Mouse (Mus musculus) olfactory bulb, adult 2 months (tissue): ENCODE results near the gene Csrnp3. TPM values are rescaled to one million over a fixed set of nuclear protein-coding genes. Genes with fewer than 3 reads are reported as not detected.

Experiments
- H3K27ac ChIP-seq: fragments of 200-500 bp; 2 replicates; pipeline ENCODE4 v1.5.1; 2012; ENCODE audit warnings: low read depth, low read length; ENCODE audit not compliant: insufficient read depth
- H3K4me1 ChIP-seq: fragments of 200-500 bp; 2 replicates; pipeline ENCODE4 v1.6.1; 2012; ENCODE audit warnings: low read length; ENCODE audit not compliant: control insufficient read depth, insufficient read depth
- H3K4me3 ChIP-seq: fragments of 200-500 bp; 2 replicates; pipeline ENCODE4 v1.5.1; 2012; ENCODE audit warnings: mild to moderate bottlenecking, low read depth, low read length, moderate library complexity; ENCODE audit not compliant: insufficient read depth
- CTCF ChIP-seq: fragments of 200-500 bp; IDR thresholded peaks from 2 replicates; pipeline ENCODE4 v1.5.1; 2012; ENCODE audit warnings: low read depth, mild to moderate bottlenecking, low read length, moderate library complexity; ENCODE audit not compliant: insufficient read depth
- POLR2A ChIP-seq: fragments of 200-500 bp; IDR thresholded peaks from 2 replicates; pipeline ENCODE4 v1.6.1; 2012; ENCODE audit warnings: mild to moderate bottlenecking, low read depth, low read length, moderate library complexity; ENCODE audit not compliant: insufficient read depth
- WGBS: fragments of 180-500 bp; shearing (Covaris S2); methylation state at CpG from one replicate; pipeline ENCODE4 v1.1.7; 2018; 5-methylcytosine and 5-hydroxymethylcytosine counted together
- polyA plus RNA-seq: library from polyadenylated mRNA; stranded (reverse); fragments of >200 nt; gene quantifications from 2 replicates; pipeline ENCODE4 v1.2.4, GENCODE M21; 2012; ENCODE audit warnings: low replicate concordance; ENCODE audit not compliant: missing spikeins, insufficient read depth, insufficient read length

Gene Csrnp3
- polyA plus RNA-seq, 1 experiment: not detected

DNA sequence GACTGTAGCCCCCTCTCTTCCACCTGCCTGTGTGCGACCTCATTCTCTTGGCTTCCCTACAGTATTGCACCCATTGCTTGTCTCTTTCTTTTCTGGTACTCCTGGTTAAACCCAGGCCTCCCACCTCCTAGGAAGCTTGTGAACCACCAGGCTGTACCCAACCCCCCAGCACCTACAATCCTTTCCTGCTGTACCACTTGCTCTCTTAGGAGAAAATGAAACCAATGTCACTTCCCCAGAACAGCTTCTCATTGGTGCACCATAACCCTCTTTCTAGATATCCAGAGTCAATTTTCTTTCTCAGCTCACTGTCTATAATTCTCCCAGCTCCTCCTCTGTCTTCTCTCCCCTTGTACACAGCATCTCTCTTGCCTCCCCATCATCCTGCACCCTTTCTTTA is 110.2 kb downstream of the Csrnp3 start:
- Histone ChIP-seq H3K27ac (no peak overlapping the region), H3K4me1 (peaks cover 7% of the 10 kb centered on the region; the same call in 1 of the 2 replicates), H3K4me3 (no peak overlapping the region)
- 85% methylated on average over 1 of the region's 1 CpGs for WGBS
- TF ChIP-seq CTCF (no peak), POLR2A (no peak)

DNA sequence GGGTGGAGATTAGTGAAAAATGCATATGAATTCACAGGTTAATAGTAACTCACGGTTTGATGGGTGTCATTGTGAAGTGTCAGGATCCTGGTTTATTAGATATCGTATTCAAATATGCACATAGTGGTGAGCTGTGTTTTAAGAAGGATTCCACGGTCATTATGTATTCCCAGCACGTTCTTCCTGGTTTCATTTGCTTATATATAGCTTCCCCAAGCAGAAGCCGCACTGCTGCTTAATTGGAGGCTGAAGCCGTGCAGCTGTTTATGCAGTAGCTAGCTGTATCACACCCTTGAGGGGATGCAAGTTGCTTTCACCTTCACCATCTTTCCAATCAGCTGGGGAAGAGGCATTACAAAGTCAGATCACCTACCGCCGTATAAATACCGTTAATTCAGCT is 111.2 kb downstream of the Csrnp3 start:
- 41% methylated on average over 9 of the region's 9 CpGs for WGBS
- Histone ChIP-seq H3K4me3 (no peak overlapping the region), H3K27ac (0 out of 2 replicates have a peak overlapping the region, but pooled peaks have one; percentile 48), H3K4me1 (peaks cover 7% of the 10 kb centered on the region; the same call in 1 of the 2 replicates)
- TF ChIP-seq POLR2A: no peak
- no peak for TF ChIP-seq CTCF

DNA sequence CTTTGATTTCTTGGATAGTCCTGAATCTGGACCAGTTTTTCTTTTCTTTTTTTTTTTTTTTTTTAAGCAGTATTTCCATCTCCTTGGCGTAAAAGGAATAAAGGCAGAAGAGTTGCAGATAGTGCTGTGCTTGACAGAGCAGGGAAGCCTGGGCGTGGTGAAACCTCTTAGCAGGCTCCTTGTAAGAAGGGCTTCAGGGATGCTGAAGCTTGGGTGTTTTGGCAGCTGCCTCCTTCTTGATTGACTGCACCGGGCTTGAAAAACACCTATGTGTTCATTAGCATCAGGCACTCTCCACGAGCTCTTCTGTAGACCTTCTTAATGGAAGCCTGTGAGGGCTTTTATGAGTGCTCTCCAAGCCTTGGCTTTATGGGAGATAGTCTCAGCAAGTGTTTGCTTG is 117.9 kb downstream of the Csrnp3 start:
- Histone ChIP-seq H3K4me3 (no peak overlapping the region), H3K27ac (no peak overlapping the region), H3K4me1 (no peaks in the 10 kb centered on the region; the same call in 1 of the 2 replicates)
- TF ChIP-seq POLR2A (no peak), CTCF (no peak)
- WGBS: 63% methylated on average over 4 of the region's 4 CpGs

DNA sequence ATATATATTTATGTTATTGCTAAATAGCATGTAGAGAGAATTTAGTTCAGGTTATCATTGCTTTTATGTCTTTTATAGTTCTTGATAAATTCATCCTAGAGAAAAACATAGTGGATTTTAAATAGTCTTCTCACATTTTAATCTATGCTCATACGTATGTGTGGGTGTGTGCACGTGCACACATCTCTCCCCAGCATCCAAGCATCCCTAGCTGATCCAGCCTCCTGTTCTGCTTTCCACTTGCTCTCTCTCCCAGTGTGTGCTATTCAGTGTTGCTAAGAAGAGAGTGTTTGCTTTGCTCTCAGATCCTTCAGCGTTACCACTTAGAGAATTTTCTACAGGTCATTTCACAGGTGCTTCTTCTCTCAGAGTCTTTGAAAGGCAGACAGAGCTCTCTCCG is 123.2 kb downstream of the Csrnp3 start:
- TF ChIP-seq CTCF: no peak
- TF ChIP-seq POLR2A: no peak
- H3K27ac ChIP-seq: no peak overlapping the region
- H3K4me3 ChIP-seq: no peak overlapping the region
- no peaks in the 10 kb centered on the region for H3K4me1 ChIP-seq
- 56% methylated on average over 4 of the region's 4 CpGs for WGBS

DNA sequence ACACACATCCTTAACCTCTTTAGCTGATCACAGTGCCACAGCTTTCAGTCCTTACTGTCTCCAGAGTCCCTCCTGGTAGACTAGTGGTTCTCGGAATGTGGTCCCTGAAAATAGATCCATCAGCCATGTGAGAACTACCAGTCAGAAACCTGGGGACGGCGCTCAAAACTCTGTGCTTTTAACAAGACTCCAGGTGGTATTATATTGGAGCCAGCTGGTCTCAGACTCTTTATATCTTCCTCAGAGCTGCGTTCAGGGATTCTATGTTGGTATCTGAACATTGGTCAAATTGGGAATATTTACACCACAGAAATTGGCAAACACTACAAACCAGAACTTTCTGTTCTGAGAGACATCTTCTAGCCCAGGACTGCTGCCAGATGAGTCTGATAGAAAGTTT is 128.3 kb downstream of the Csrnp3 start:
- H3K4me3 ChIP-seq: no peak overlapping the region
- H3K4me1 ChIP-seq: no peaks in the 10 kb centered on the region
- no peak overlapping the region for H3K27ac ChIP-seq
- TF ChIP-seq POLR2A: no peak
- no peak for TF ChIP-seq CTCF
- 94% methylated on average over 4 of the region's 4 CpGs for WGBS

DNA sequence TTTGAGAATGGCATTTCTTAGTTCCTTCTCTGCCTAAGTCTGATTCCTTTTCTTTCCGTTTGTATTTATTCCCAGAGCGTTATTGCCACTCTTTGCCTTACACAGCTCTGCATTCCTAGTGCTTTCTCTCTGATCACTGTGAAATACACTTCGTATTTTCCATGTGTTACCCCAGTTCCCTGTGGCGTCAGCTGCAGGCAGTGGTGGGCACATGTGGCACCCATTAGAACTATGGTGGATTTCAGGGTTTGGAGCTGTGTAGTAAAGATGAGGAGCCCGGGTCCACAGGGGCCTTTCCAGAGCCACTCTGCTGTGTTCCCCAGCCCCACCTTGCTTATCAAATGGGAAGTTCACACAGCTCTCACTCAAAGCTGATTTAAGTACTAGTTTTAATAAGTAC is 129.8 kb downstream of the Csrnp3 start:
- no peak overlapping the region for H3K27ac ChIP-seq
- peaks cover 6% of the 10 kb centered on the region for H3K4me1 ChIP-seq
- H3K4me3 ChIP-seq: no peak overlapping the region
- 67% methylated on average over 5 of the region's 5 CpGs for WGBS
- no peak for TF ChIP-seq POLR2A
- TF ChIP-seq CTCF: no peak

DNA sequence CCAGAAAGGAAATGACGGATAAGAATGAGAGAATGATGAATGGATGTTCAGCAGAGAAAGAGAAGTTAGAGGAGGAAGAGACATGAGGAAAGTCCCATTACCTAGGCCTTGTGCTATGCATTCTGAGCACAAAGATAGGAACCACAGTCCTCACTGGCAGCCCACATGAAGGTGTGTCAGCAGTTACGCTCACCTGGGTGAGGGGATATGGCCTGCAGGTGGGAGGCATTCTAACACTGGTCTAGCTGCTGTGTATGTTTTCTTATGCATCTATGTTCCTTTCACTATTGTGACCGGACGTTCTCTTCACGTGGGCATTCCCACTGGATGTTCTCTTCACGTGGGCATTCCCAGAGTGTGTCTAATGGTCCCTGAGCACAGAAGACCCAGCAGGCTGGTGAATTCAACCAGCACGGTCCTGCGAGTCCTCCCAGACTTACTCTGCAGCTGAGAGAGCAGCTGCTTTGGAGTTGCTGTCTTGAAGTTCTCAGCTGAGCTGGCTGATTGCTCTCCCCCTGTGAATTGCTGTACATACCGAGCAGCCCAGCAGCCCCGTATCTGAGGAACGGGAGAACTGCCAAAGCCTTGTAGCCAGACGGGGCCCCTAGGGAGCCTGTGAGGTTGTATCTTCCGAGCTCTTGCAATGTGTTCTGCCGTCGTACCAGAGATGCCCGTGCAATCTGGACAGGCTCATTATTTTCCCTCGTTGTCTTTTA is 133.9 kb downstream of the Csrnp3 start:
- 34% methylated on average over 17 of the region's 17 CpGs for WGBS
- Histone ChIP-seq H3K27ac (no peak overlapping the region), H3K4me3 (no peak overlapping the region), H3K4me1 (peaks cover 6% of the 10 kb centered on the region)
- TF ChIP-seq POLR2A (no peak), CTCF (no peak)

DNA sequence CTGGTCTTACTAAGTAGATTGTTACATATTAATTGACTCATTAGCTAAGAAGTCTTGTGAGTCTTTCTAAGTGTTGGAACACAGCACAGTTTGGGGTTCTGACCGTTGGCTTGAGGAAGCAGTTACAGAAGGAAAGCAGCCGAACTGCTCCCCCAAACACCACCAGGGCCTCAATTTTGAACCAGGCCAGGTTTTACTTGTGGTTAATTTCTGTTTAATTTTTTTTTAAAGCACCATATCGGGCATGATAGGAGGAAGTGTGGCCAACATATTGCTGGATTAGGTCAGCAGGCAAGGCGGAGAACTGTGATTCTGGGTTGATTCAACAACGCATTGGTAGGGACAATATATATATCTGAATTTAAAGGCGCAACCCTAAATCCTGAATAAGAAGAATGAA is 135.9 kb downstream of the Csrnp3 start:
- TF ChIP-seq POLR2A (no peak), CTCF (no peak)
- no peak overlapping the region for H3K27ac ChIP-seq
- 93% methylated on average over 6 of the region's 6 CpGs for WGBS
- peaks cover 6% of the 10 kb centered on the region for H3K4me1 ChIP-seq
- H3K4me3 ChIP-seq: no peak overlapping the region

DNA sequence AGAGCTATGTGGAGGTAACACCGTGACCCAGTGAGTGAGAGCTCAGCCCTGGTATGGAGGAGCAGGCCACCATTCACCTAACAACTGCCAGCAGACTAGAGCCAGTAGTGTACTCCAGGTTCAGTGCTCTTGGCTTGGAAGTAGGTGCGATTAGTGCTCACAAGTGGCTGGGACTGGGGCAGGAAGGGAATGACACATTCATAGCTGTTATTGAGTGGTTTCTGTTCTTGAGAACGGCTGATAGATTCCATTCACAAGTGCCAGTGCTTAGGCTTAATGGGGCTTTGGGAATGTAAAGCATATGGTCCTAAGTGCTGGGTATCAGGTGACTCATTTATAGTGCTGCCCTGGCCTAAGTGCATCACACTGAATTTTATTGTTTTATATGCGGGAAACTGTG is 136.4 kb downstream of the Csrnp3 start:
- no peak for TF ChIP-seq POLR2A
- TF ChIP-seq CTCF: no peak
- Histone ChIP-seq H3K27ac (no peak overlapping the region), H3K4me3 (no peak overlapping the region), H3K4me1 (peaks cover 6% of the 10 kb centered on the region)
- WGBS: 62% methylated on average over 4 of the region's 4 CpGs
